Mouse (Mus musculus): ENCODE measurements around the gene Chd2. TPM values are rescaled to one million over a fixed set of nuclear protein-coding genes. Genes with fewer than 3 reads are reported as not detected.
A peak's percentile ranks its signal among the peaks of the same experiment; 100 is the strongest.

Gene Chd2
- polyA plus RNA-seq, 1 experiment from 2014 or later = 44.7 TPM

- ATAC-seq (ENCODE audit: insufficient read depth, low FRiP score, low TSS enrichment) = no peak
- Histone ChIP-seq H3K27ac (ENCODE audit: low read depth, low read length) (no peak overlapping the region), H3K27me3 (ENCODE audit: control insufficient read depth, insufficient read depth, low read length) (no peaks in the 10 kb centered on the region), H3K9ac (ENCODE audit: low read length) (no peak overlapping the region), H3K4me3 (ENCODE audit: low read depth, low read length) (no peak overlapping the region), H3K36me3 (ENCODE audit: control insufficient read depth, insufficient read depth, low read length) (no peaks in the 10 kb centered on the region), H3K4me1 (ENCODE audit: control insufficient read depth, insufficient read depth, low read length) (no peaks in the 10 kb centered on the region), H3K4me2 (ENCODE audit: low read depth) (no peak overlapping the region), H3K9me3 (ENCODE audit: control insufficient read depth, low read length) (no peaks in the 10 kb centered on the region)
- DNase-seq (ENCODE audit: low spot score) = no peak
- 73% methylated on average over 3 of the region's 3 CpGs for WGBS
These were observed 30.9 kb upstream of the Chd2 start for GRCm38 (mm10) chr7:73572571-73572970.

DNA sequence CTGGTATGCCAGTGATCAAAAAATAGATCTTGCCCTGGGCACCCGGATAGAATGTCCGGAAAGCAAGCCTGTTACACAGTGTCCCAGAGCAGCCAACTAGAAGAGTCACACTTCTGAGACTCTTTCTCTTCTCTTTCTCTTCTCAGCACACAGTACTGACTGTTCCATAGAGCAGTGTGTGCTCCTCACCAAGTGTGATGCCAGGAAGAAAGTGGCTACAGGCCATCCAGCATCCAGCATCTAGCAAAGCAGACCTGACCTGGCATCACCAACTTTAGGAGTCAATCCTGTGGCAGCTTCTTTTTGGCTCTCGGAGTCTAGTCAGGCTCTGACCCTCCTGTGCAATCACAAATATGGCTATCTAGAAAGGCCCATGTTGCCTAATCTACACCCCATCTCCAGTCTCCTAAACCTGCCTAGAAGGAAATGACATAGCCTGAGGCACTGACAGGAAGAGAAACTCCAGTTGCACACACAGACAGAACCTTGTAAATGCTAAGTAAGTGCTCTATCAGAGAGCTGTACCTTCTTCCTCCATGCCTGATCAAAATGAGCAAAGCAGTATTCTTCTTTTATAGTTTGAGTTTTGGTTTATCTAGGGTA, 27.3 kb upstream of the Chd2 start:
- no peaks in the 10 kb centered on the region for H3K36me3 ChIP-seq (ENCODE audit: control insufficient read depth, insufficient read depth, low read length)
- ATAC-seq (ENCODE audit: insufficient read depth, low FRiP score, low TSS enrichment) = no peak
- no peak for DNase-seq (ENCODE audit: low spot score)
- no peaks in the 10 kb centered on the region for H3K27me3 ChIP-seq (ENCODE audit: control insufficient read depth, insufficient read depth, low read length)
- no peaks in the 10 kb centered on the region for H3K4me1 ChIP-seq (ENCODE audit: control insufficient read depth, insufficient read depth, low read length)
- H3K4me2 ChIP-seq (ENCODE audit: low read depth) = no peak overlapping the region
- 92% methylated on average over 3 of the region's 3 CpGs for WGBS
- no peak overlapping the region for H3K4me3 ChIP-seq (ENCODE audit: low read depth, low read length)
- no peaks in the 10 kb centered on the region for H3K9me3 ChIP-seq (ENCODE audit: control insufficient read depth, low read length)
- H3K27ac ChIP-seq (ENCODE audit: low read depth, low read length) = no peak overlapping the region
- no peak overlapping the region for H3K9ac ChIP-seq (ENCODE audit: low read length)

GRCm38 (mm10) chr7:73567754-73568161, 26.1 kb upstream of the Chd2 start:
- Histone ChIP-seq H3K27ac (ENCODE audit: low read depth, low read length) (no peak overlapping the region), H3K4me3 (ENCODE audit: low read depth, low read length) (no peak overlapping the region), H3K4me1 (ENCODE audit: control insufficient read depth, insufficient read depth, low read length) (no peaks in the 10 kb centered on the region), H3K4me2 (ENCODE audit: low read depth) (no peak overlapping the region), H3K9me3 (ENCODE audit: control insufficient read depth, low read length) (no peaks in the 10 kb centered on the region), H3K36me3 (ENCODE audit: control insufficient read depth, insufficient read depth, low read length) (no peaks in the 10 kb centered on the region), H3K27me3 (ENCODE audit: control insufficient read depth, insufficient read depth, low read length) (no peaks in the 10 kb centered on the region), H3K9ac (ENCODE audit: low read length) (no peak overlapping the region)
- no peak for ATAC-seq (ENCODE audit: insufficient read depth, low FRiP score, low TSS enrichment)
- 58% methylated on average over 4 of the region's 4 CpGs for WGBS
- DNase-seq (ENCODE audit: low spot score) = no peak

GRCm38 (mm10) chr7:73564131-73564530, 22.5 kb upstream of the Chd2 start:
- ATAC-seq (ENCODE audit: insufficient read depth, low FRiP score, low TSS enrichment) (no peak), DNase-seq (ENCODE audit: low spot score) (no peak)
- WGBS = 86% methylated on average over 6 of the region's 6 CpGs

DNA sequence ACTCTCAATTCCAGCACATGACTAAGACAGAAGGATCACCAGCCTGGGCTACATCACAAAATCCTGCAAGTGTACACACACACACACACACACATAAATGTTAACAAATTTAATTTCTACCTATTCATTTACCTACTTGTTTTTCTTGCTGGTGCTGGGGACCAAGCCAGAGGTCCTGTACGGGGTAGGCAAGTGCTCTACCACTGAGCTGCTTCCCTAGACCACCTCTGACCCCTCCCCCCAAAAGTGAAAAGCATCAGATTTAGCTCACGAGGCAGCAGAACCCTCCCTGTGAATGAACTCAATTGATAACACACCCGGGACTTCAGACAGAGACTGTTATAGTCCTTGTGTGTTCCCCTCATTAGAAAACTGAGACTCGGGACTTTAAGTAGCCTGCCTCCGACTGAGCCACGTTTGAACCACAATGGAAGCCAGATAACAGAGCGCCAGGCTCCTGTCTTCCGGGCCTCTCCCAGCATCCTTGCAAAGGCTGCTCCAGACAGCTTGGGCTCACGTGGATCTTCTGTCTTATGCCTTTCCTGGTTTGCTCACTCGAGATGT, 19.9 kb upstream of the Chd2 start:
- no peaks in the 10 kb centered on the region for H3K9me3 ChIP-seq (ENCODE audit: control insufficient read depth, low read length)
- no peak overlapping the region for H3K4me2 ChIP-seq (ENCODE audit: low read depth)
- DNase-seq (ENCODE audit: low spot score) (no peak), ATAC-seq (ENCODE audit: insufficient read depth, low FRiP score, low TSS enrichment) (no peak)
- H3K4me3 ChIP-seq (ENCODE audit: low read depth, low read length) = no peak overlapping the region
- H3K27ac ChIP-seq (ENCODE audit: low read depth, low read length) = no peak overlapping the region
- 32% methylated on average over 10 of the region's 10 CpGs for WGBS
- no peak overlapping the region for H3K9ac ChIP-seq (ENCODE audit: low read length)
- peaks cover 8% of the 10 kb centered on the region for H3K4me1 ChIP-seq (ENCODE audit: control insufficient read depth, insufficient read depth, low read length)
- H3K27me3 ChIP-seq (ENCODE audit: control insufficient read depth, insufficient read depth, low read length) = no peaks in the 10 kb centered on the region
- H3K36me3 ChIP-seq (ENCODE audit: control insufficient read depth, insufficient read depth, low read length) = no peaks in the 10 kb centered on the region

More at GRCm38 (mm10) chr7:73564131-73564530, 22.5 kb upstream of the Chd2 start:
- Histone ChIP-seq H3K27ac (ENCODE audit: low read depth, low read length) (no peak overlapping the region), H3K9me3 (ENCODE audit: control insufficient read depth, low read length) (no peaks in the 10 kb centered on the region), H3K4me1 (ENCODE audit: control insufficient read depth, insufficient read depth, low read length) (peaks cover 6% of the 10 kb centered on the region), H3K27me3 (ENCODE audit: control insufficient read depth, insufficient read depth, low read length) (no peaks in the 10 kb centered on the region), H3K4me2 (ENCODE audit: low read depth) (no peak overlapping the region), H3K9ac (ENCODE audit: low read length) (no peak overlapping the region), H3K4me3 (ENCODE audit: low read depth, low read length) (no peak overlapping the region), H3K36me3 (ENCODE audit: control insufficient read depth, insufficient read depth, low read length) (no peaks in the 10 kb centered on the region)

DNA sequence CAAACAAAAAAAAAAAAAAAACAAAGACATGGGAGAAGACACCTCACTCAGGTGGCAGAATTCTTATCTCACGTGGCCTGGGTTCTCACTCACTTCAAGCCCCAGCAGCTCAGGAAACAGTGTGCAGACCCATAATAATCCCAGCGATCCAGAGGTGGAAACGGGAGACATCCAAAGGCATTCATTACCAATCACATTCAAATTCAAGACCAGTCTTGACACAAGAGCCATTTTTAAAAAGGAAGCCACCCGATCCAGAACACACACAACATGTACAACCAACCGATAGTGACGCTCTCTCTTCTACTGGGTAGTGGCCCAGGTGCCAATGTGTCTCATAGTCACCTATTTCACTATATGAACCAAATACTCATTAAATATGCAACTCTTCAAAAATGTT, 19.2 kb upstream of the Chd2 start:
- H3K4me2 ChIP-seq (ENCODE audit: low read depth) = no peak overlapping the region
- no peaks in the 10 kb centered on the region for H3K9me3 ChIP-seq (ENCODE audit: control insufficient read depth, low read length)
- H3K4me1 ChIP-seq (ENCODE audit: control insufficient read depth, insufficient read depth, low read length) = peaks cover 8% of the 10 kb centered on the region
- H3K36me3 ChIP-seq (ENCODE audit: control insufficient read depth, insufficient read depth, low read length) = no peaks in the 10 kb centered on the region
- no peak for DNase-seq (ENCODE audit: low spot score)
- no peak overlapping the region for H3K27ac ChIP-seq (ENCODE audit: low read depth, low read length)
- ATAC-seq (ENCODE audit: insufficient read depth, low FRiP score, low TSS enrichment) = no peak
- H3K4me3 ChIP-seq (ENCODE audit: low read depth, low read length) = no peak overlapping the region
- no peak overlapping the region for H3K9ac ChIP-seq (ENCODE audit: low read length)
- no peaks in the 10 kb centered on the region for H3K27me3 ChIP-seq (ENCODE audit: control insufficient read depth, insufficient read depth, low read length)
- 95% methylated on average over 6 of the region's 6 CpGs for WGBS

DNA sequence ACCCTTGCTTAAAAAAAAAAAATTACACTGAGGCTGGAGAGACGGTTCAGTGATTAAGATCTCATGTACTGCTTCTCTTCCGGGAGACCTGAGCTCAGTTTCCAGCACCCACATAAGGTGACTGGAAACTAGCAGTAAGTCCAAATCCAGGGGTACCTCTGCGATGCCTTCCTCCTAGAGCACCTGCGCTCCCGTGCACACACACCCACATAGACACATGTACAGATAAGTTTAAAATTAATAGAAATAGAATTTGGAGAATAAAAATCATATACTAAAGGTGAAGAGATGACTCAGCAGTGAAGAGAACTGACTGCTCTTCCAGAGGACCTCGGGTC, 18.2 kb upstream of the Chd2 start:
- Histone ChIP-seq H3K9ac (ENCODE audit: low read length) (no peak overlapping the region), H3K27me3 (ENCODE audit: control insufficient read depth, insufficient read depth, low read length) (no peaks in the 10 kb centered on the region), H3K4me3 (ENCODE audit: low read depth, low read length) (no peak overlapping the region), H3K9me3 (ENCODE audit: control insufficient read depth, low read length) (no peaks in the 10 kb centered on the region), H3K4me1 (ENCODE audit: control insufficient read depth, insufficient read depth, low read length) (peaks cover 8% of the 10 kb centered on the region), H3K4me2 (ENCODE audit: low read depth) (peak overlapping the region; percentile 58), H3K36me3 (ENCODE audit: control insufficient read depth, insufficient read depth, low read length) (no peaks in the 10 kb centered on the region), H3K27ac (ENCODE audit: low read depth, low read length) (no peak overlapping the region)
- WGBS = 87% methylated on average over 6 of the region's 6 CpGs
- ATAC-seq (ENCODE audit: insufficient read depth, low FRiP score, low TSS enrichment) (no peak), DNase-seq (ENCODE audit: low spot score) (no peak)

DNA sequence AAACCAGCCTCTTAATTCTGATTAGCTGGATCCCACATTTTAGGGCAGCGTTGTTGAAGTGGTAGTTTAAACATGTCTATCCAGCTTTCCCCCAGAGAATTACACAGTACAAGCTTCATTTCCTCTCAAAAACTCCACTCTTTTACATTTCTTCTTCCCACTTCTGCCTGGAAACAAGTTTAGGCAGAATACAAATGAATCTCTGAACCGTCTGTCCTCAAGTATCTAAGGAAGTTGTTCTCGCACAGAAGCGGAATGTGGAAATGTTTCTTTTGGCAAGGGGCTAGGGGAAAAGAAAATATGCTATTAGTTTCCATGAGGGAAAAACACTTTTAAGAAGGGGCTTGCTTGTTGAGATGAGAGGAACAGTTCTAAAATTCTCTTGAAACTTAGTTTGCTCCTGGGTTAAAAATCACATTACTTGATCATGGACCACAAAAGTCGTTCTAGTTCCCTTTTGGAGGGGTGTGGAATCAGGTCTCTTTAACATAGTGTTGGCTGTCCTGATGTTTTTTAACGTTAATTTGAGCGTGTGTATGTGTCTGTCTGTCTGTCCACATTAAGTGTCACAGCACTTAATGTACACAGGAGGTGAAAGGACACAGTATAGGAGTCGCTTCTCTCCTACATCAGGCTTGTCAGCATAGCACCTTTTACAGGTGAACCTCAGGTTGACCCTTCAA, 17.7 kb upstream of the Chd2 start:
- no peak for ATAC-seq (ENCODE audit: insufficient read depth, low FRiP score, low TSS enrichment)
- WGBS = 34% methylated on average over 8 of the region's 8 CpGs

More for the DNA sequence above, 17.7 kb upstream of the Chd2 start:
- H3K4me1 ChIP-seq (ENCODE audit: control insufficient read depth, insufficient read depth, low read length) = peaks cover 8% of the 10 kb centered on the region
- peak overlapping the region; percentile 58 for H3K4me2 ChIP-seq (ENCODE audit: low read depth)
- H3K27me3 ChIP-seq (ENCODE audit: control insufficient read depth, insufficient read depth, low read length) = no peaks in the 10 kb centered on the region
- H3K9me3 ChIP-seq (ENCODE audit: control insufficient read depth, low read length) = no peaks in the 10 kb centered on the region
- peak overlapping the region; percentile 100 for H3K9ac ChIP-seq (ENCODE audit: low read length)
- H3K36me3 ChIP-seq (ENCODE audit: control insufficient read depth, insufficient read depth, low read length) = no peaks in the 10 kb centered on the region
- DNase-seq (ENCODE audit: low spot score) = no peak
- H3K27ac ChIP-seq (ENCODE audit: low read depth, low read length) = peak overlapping the region; percentile 30
- H3K4me3 ChIP-seq (ENCODE audit: low read depth, low read length) = peak overlapping the region; percentile 86

Measured in neural tube, embryonic 11.5 days (tissue).